Mouse (Mus musculus): Measurements from ENCODE around the gene Cplx1. TPM values are rescaled to one million over a fixed set of nuclear protein-coding genes. Genes with fewer than 3 reads are reported as not detected.

Cplx1 gene
- total and polyA plus RNA-seq, 3 experiments = 0.05 TPM; not detected in 2

DNA sequence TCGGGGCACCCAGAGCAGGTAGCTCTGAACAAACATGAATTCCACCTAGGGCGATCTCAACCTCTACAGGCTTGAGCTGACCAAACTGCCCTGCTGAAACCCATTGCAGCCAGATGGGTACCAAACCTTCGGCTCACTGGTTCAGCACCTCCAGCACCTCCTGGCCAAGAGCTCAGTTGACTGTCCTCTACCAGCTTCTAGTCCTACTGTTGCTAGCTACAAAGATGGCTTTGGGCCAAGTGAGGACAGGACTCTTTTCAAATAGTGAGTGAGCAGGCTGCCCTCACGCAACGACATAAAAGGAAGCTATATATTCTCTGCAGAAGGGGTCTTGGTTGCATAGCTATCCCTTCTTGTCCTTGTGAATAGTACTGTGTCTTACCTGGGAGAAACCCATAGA lies 2.2 kb downstream of the Cplx1 start:
- H3K4me1 ChIP-seq (ENCODE audit: insufficient read depth, low read depth, low read length) = no peaks in the 10 kb centered on the region
- H3K36me3 ChIP-seq (replicated peaks) = no peaks in the 10 kb centered on the region
- H3K27me3 ChIP-seq (ENCODE audit: insufficient read depth, low read length) = peaks cover 27% of the 10 kb centered on the region
- no peak for TF ChIP-seq CTCF (IDR thresholded peaks at IDR 0.05; ENCODE audit: low read depth, low read length)
- TF ChIP-seq GATA2 (IDR thresholded peaks at IDR 0.05; ENCODE audit: borderline replicate concordance, low read depth, low read length) = no peak
- no peak for TF ChIP-seq GATA1 (IDR thresholded peaks at IDR 0.05; ENCODE audit: borderline replicate concordance, low read length)
- no peak for TF ChIP-seq POLR2AphosphoS5 (IDR thresholded peaks at IDR 0.05; ENCODE audit: insufficient replicate concordance, low read depth, low read length)
- TF ChIP-seq TAL1 (conservative IDR thresholded peaks at IDR 0.05; ENCODE audit: low read depth, low read length) = no peak
- ATAC-seq (ENCODE audit: extremely low read depth, insufficient number of reproducible peaks, low FRiP score, poor library complexity, severe bottlenecking) = no peak
- no peak overlapping the region for H3K4me3 ChIP-seq (ENCODE audit: low read depth, low read length)
- no peaks in the 10 kb centered on the region for H3K9me3 ChIP-seq (replicated peaks)
- no peak for DNase-seq (ENCODE audit: low spot score)

- TF ChIP-seq CTCF (IDR thresholded peaks at IDR 0.05; ENCODE audit: low read depth, low read length) (no peak), TAL1 (conservative IDR thresholded peaks at IDR 0.05; ENCODE audit: low read depth, low read length) (no peak), GATA2 (IDR thresholded peaks at IDR 0.05; ENCODE audit: borderline replicate concordance, low read depth, low read length) (no peak), POLR2AphosphoS5 (IDR thresholded peaks at IDR 0.05; ENCODE audit: insufficient replicate concordance, low read depth, low read length) (no peak), GATA1 (IDR thresholded peaks at IDR 0.05; ENCODE audit: borderline replicate concordance, low read length) (no peak)
- Histone ChIP-seq H3K27me3 (ENCODE audit: insufficient read depth, low read length) (peaks cover 18% of the 10 kb centered on the region), H3K9me3 (replicated peaks) (no peaks in the 10 kb centered on the region), H3K36me3 (replicated peaks) (no peaks in the 10 kb centered on the region), H3K4me3 (ENCODE audit: low read depth, low read length) (no peak overlapping the region), H3K4me1 (ENCODE audit: insufficient read depth, low read depth, low read length) (no peaks in the 10 kb centered on the region)
- no peak for ATAC-seq (ENCODE audit: extremely low read depth, insufficient number of reproducible peaks, low FRiP score, poor library complexity, severe bottlenecking)
- DNase-seq (ENCODE audit: low spot score) = no peak
Observed at GRCm38 (mm10) chr5:108543516-108544291, 6.1 kb downstream of the Cplx1 start.

GRCm38 (mm10) chr5:108534188-108534587 lies 15.6 kb downstream of the Cplx1 start:
- no peak for TF ChIP-seq POLR2AphosphoS5 (IDR thresholded peaks at IDR 0.05; ENCODE audit: insufficient replicate concordance, low read depth, low read length)
- TF ChIP-seq CTCF (IDR thresholded peaks at IDR 0.05; ENCODE audit: low read depth, low read length) = no peak
- TF ChIP-seq GATA2 (IDR thresholded peaks at IDR 0.05; ENCODE audit: borderline replicate concordance, low read depth, low read length) = no peak
- no peak for TF ChIP-seq GATA1 (IDR thresholded peaks at IDR 0.05; ENCODE audit: borderline replicate concordance, low read length)
- no peak for TF ChIP-seq TAL1 (conservative IDR thresholded peaks at IDR 0.05; ENCODE audit: low read depth, low read length)
- DNase-seq (ENCODE audit: low spot score) = no peak
- Histone ChIP-seq H3K36me3 (replicated peaks) (no peaks in the 10 kb centered on the region), H3K4me1 (ENCODE audit: insufficient read depth, low read depth, low read length) (no peaks in the 10 kb centered on the region), H3K9me3 (replicated peaks) (peaks cover 4% of the 10 kb centered on the region), H3K4me3 (ENCODE audit: low read depth, low read length) (no peak overlapping the region), H3K27me3 (ENCODE audit: insufficient read depth, low read length) (no peaks in the 10 kb centered on the region)
- no peak for ATAC-seq (ENCODE audit: extremely low read depth, insufficient number of reproducible peaks, low FRiP score, poor library complexity, severe bottlenecking)

- TF ChIP-seq CTCF (IDR thresholded peaks at IDR 0.05; ENCODE audit: low read depth, low read length) = no peak
- no peak for TF ChIP-seq TAL1 (conservative IDR thresholded peaks at IDR 0.05; ENCODE audit: low read depth, low read length)
- no peak for TF ChIP-seq GATA1 (IDR thresholded peaks at IDR 0.05; ENCODE audit: borderline replicate concordance, low read length)
- no peak for TF ChIP-seq GATA2 (IDR thresholded peaks at IDR 0.05; ENCODE audit: borderline replicate concordance, low read depth, low read length)
- no peak for TF ChIP-seq POLR2AphosphoS5 (IDR thresholded peaks at IDR 0.05; ENCODE audit: insufficient replicate concordance, low read depth, low read length)
- ATAC-seq (ENCODE audit: extremely low read depth, insufficient number of reproducible peaks, low FRiP score, poor library complexity, severe bottlenecking) (no peak), DNase-seq (ENCODE audit: low spot score) (no peak)
- Histone ChIP-seq H3K4me1 (ENCODE audit: insufficient read depth, low read depth, low read length) (0 out of 2 replicates have a peak, but pooled peaks cover 2% of the 10 kb centered on the region), H3K36me3 (replicated peaks) (no peaks in the 10 kb centered on the region), H3K4me3 (ENCODE audit: low read depth, low read length) (no peak overlapping the region), H3K9me3 (replicated peaks) (no peaks in the 10 kb centered on the region), H3K27me3 (ENCODE audit: insufficient read depth, low read length) (peaks cover 48% of the 10 kb centered on the region)
Observed at GRCm38 (mm10) chr5:108522597-108522996, 27.2 kb downstream of the Cplx1 start.

DNA sequence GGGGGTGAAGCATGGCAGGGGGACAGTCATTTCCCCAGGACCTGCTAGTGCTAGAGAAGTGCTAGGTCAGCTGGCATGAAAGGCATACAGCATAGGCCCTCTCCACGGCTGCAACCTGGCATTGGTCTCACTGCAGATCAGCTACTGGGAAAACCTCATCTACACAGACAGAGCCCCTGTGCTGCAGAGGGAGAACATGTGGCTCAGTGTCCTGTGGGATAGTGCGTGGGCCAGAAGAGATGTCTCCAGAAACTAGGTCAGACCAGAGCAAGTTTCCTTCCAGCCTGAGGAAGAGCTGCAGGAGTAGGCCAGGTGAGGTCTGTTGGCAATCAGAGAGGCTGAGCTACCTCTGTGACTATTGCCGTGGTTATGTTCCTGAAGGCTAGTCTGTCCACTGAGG lies 27.9 kb downstream of the Cplx1 start:
- no peaks in the 10 kb centered on the region for H3K9me3 ChIP-seq (replicated peaks)
- H3K36me3 ChIP-seq (replicated peaks) = no peaks in the 10 kb centered on the region
- DNase-seq (ENCODE audit: low spot score) = no peak
- no peak for ATAC-seq (ENCODE audit: extremely low read depth, insufficient number of reproducible peaks, low FRiP score, poor library complexity, severe bottlenecking)
- H3K4me3 ChIP-seq (ENCODE audit: low read depth, low read length) = no peak overlapping the region
- TF ChIP-seq TAL1 (conservative IDR thresholded peaks at IDR 0.05; ENCODE audit: low read depth, low read length) (no peak), GATA2 (IDR thresholded peaks at IDR 0.05; ENCODE audit: borderline replicate concordance, low read depth, low read length) (no peak)
- H3K4me1 ChIP-seq (ENCODE audit: insufficient read depth, low read depth, low read length) = 0 out of 2 replicates have a peak, but pooled peaks cover 2% of the 10 kb centered on the region
- peaks cover 48% of the 10 kb centered on the region for H3K27me3 ChIP-seq (ENCODE audit: insufficient read depth, low read length)

DNA sequence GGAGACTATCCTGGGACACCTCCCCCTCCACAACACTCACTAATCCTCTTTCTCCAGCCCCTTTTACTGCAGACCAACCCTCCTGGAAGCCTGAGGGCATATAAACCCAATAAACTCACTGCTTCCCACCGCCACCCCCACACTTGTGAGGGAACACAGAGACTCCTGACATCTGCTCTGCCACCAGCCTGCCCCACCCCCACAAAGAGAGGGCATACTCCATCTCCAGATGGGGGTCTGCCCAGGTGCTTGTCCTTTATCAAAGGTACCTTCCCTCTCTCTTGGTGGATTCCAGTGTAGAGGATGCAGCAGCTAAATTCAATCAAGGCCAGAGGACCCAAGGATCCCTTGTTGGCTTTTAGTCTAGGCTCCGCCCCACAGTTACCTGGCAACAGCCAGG lies 28.8 kb downstream of the Cplx1 start:
- Histone ChIP-seq H3K27me3 (ENCODE audit: insufficient read depth, low read length) (peaks cover 48% of the 10 kb centered on the region), H3K36me3 (replicated peaks) (no peaks in the 10 kb centered on the region)
- no peak for DNase-seq (ENCODE audit: low spot score)

More for the DNA sequence above, 28.8 kb downstream of the Cplx1 start:
- no peaks in the 10 kb centered on the region for H3K9me3 ChIP-seq (replicated peaks)
- TF ChIP-seq TAL1 (conservative IDR thresholded peaks at IDR 0.05; ENCODE audit: low read depth, low read length) (no peak), POLR2AphosphoS5 (IDR thresholded peaks at IDR 0.05; ENCODE audit: insufficient replicate concordance, low read depth, low read length) (no peak), GATA1 (IDR thresholded peaks at IDR 0.05; ENCODE audit: borderline replicate concordance, low read length) (no peak), GATA2 (IDR thresholded peaks at IDR 0.05; ENCODE audit: borderline replicate concordance, low read depth, low read length) (no peak)
- H3K4me1 ChIP-seq (ENCODE audit: insufficient read depth, low read depth, low read length) = 0 out of 2 replicates have a peak, but pooled peaks cover 2% of the 10 kb centered on the region
- H3K4me3 ChIP-seq (ENCODE audit: low read depth, low read length) = no peak overlapping the region
- ATAC-seq (ENCODE audit: extremely low read depth, insufficient number of reproducible peaks, low FRiP score, poor library complexity, severe bottlenecking) = no peak

All from G1E (cell line).